Mouse (Mus musculus) stomach, embryonic 15.5 days (tissue): ENCODE results near the gene Cfap43. TPM values are rescaled to one million over a fixed set of nuclear protein-coding genes. Genes with fewer than 3 reads are reported as not detected.

Experiments used
- ATAC-seq: fragments of 200-750 bp; cut with Nextera tagmentation; 2 replicates; pipeline ENCODE4 v1.8.0; 2017; ENCODE audit warnings: low read depth, moderate number of reproducible peaks, moderate TSS enrichment; ENCODE audit not compliant: insufficient read depth, low FRiP score
- H3K27ac ChIP-seq: fragments of 300-500 bp; sonication (generic); 2 replicates; pipeline ENCODE4 v1.5.1; 2015; ENCODE audit warnings: mild to moderate bottlenecking, inconsistent platforms
- H3K27me3 ChIP-seq: fragments of 300-500 bp; sonication (generic); replicated peaks from 2 replicates; pipeline ENCODE4 v1.6.1; 2015; ENCODE audit warnings: inconsistent platforms
- H3K36me3 ChIP-seq: fragments of 300-500 bp; sonication (generic); 2 replicates; pipeline ENCODE4 v1.6.1; 2015; ENCODE audit warnings: inconsistent platforms
- H3K4me1 ChIP-seq: fragments of 300-500 bp; sonication (generic); 2 replicates; pipeline ENCODE4 v1.6.1; 2015; ENCODE audit warnings: inconsistent platforms
- H3K4me2 ChIP-seq: fragments of 300-500 bp; sonication (generic); 2 replicates; pipeline ENCODE4 v1.6.1; 2015; ENCODE audit warnings: mild to moderate bottlenecking, inconsistent platforms
- H3K4me3 ChIP-seq: fragments of 300-500 bp; sonication (generic); replicated peaks from 2 replicates; pipeline ENCODE4 v1.5.1; 2015; ENCODE audit warnings: inconsistent platforms
- H3K9ac ChIP-seq: fragments of 300-500 bp; sonication (generic); 2 replicates; pipeline ENCODE4 v1.6.1; 2015; ENCODE audit warnings: inconsistent platforms
- H3K9me3 ChIP-seq: fragments of 300-500 bp; sonication (generic); 2 replicates; pipeline ENCODE4 v1.6.1; 2016; ENCODE audit warnings: inconsistent platforms
- WGBS: fragments of 180-500 bp; shearing (Covaris S2); methylation state at CpG from one replicate; pipeline ENCODE4 v1.1.7; 2015; 5-methylcytosine and 5-hydroxymethylcytosine counted together
- microRNA-seq: library from miRNA; unstranded; fragments of <30 nt; microRNA quantifications from one replicate; pipeline ENCODE4, GENCODE M21; 2016
- polyA plus RNA-seq: library from polyadenylated mRNA; unstranded; fragments of >200 nt; fragmentation: Nextera tagmentation; extraction: Ambion mirVana; gene quantifications from 2 replicates; pipeline ENCODE4 v1.2.1, GENCODE M21; 2015

Cfap43 gene
- polyA plus RNA-seq, 1 experiment from 2014 or later, result 0.62 TPM

GRCm38 (mm10) chr19:47689592-47689991, 229.5 kb downstream of the Cfap43 start:
- WGBS, result 72% methylated on average over 7 of the region's 7 CpGs
- no peak overlapping the region for H3K4me2 ChIP-seq
- H3K4me1 ChIP-seq, result no peaks in the 10 kb centered on the region
- no peak for ATAC-seq
- no peak overlapping the region for H3K4me3 ChIP-seq
- no peaks in the 10 kb centered on the region for H3K9me3 ChIP-seq
- no peaks in the 10 kb centered on the region for H3K36me3 ChIP-seq
- no peak overlapping the region for H3K27ac ChIP-seq
- H3K9ac ChIP-seq, result no peak overlapping the region
- H3K27me3 ChIP-seq, result no peaks in the 10 kb centered on the region

Small RNA genes lying within 50 kb of the gene (microRNA-seq; reads per million reads assigned to microRNA genes)
- gene Gm22240 (not detected), gene Mir8090 (not detected)

Other genes with a start within 250 kb of the Cfap43 start
- gene Col17a1, start 227.2 kb downstream of the Cfap43 start, polyA plus RNA-seq, result 8.8 and 12.3 TPM in 2 replicates
- 285 and 321 TPM in 2 replicates for gene Sfr1, start 187.6 kb downstream of the Cfap43 start, polyA plus RNA-seq
- 745 and 1,161 TPM in 2 replicates for gene Gsto1, start 64.3 kb downstream of the Cfap43 start, polyA plus RNA-seq
- 1.2 and 1.3 TPM in 2 replicates for gene Gsto2, start 53.8 kb downstream of the Cfap43 start, polyA plus RNA-seq
- gene Itprip, start within 50 bp of the Cfap43 start, polyA plus RNA-seq, result 11.0 and 12.6 TPM in 2 replicates
- gene Cfap58, start 18.4 kb upstream of the Cfap43 start, polyA plus RNA-seq, result not detected in 2 replicates